Mouse (Mus musculus): ENCODE results near the gene Gm5136. TPM values are rescaled to one million over a fixed set of nuclear protein-coding genes. Genes with fewer than 3 reads are reported as not detected.

Gm5136 gene
- polyA plus RNA-seq, 1 experiment from 2014 or later, result not detected

DNA sequence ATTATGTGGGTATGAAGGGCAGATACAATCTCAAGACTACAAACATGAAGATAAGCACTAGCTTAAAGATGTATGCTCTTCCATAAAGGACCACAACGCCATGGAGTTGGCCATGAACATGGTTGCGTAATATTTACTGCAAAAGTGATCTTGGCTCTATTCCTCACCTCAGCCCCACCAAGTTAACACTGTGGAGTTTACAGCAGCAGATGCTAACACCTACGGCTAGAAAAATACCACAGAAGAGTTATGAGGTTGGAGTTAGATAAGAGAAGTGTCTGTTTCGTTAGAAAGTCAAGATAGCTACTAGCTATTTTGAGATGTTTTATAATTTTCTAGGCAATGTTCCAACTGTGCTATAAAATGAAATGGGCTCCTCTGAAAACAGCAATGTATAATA, 43.1 kb downstream of the Gm5136 start:
- H3K4me1 ChIP-seq (ENCODE audit: control insufficient read depth, low read depth, low read length), result no peaks in the 10 kb centered on the region
- no peak for ATAC-seq (ENCODE audit: low read depth)
- H3K4me2 ChIP-seq (ENCODE audit: low read depth, low read length), result no peak overlapping the region

DNA sequence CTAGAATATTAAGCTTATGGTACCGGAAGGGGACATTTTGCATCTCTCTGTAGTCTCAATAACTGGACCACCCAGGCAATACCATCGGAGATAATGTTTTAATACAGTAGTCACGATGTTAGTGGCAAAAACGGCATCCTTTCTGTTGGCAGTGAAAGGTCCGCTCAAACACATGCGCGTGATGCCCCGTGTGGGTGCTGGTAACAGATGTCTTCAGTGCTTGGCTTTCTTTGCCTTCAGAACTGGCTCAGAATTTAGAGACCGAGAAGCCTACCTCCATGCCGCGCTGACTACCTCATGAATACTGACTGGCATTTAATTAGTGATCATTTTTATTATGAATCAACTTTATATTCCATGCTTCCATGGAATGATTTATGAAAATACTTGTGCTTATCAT, 44.9 kb downstream of the Gm5136 start:
- no peak overlapping the region for H3K4me3 ChIP-seq (ENCODE audit: low read depth, low read length)
- no peaks in the 10 kb centered on the region for H3K9me3 ChIP-seq (replicated peaks; ENCODE audit: control insufficient read depth, low read length)
- no peak overlapping the region for H3K4me2 ChIP-seq (ENCODE audit: low read depth, low read length)
- ATAC-seq (ENCODE audit: low read depth), result no peak
- no peak overlapping the region for H3K9ac ChIP-seq (ENCODE audit: low read depth, low read length)
- H3K27ac ChIP-seq (ENCODE audit: low read length), result no peak overlapping the region
- H3K27me3 ChIP-seq (ENCODE audit: control insufficient read depth, insufficient read depth, low read depth, low read length), result no peaks in the 10 kb centered on the region
- H3K4me1 ChIP-seq (ENCODE audit: control insufficient read depth, low read depth, low read length), result no peaks in the 10 kb centered on the region
- no peaks in the 10 kb centered on the region for H3K36me3 ChIP-seq (ENCODE audit: control insufficient read depth, insufficient read depth)
- WGBS (ENCODE audit: insufficient replicate concordance), result 74% methylated on average over 11 of the region's 11 CpGs

More for the DNA sequence above, 43.1 kb downstream of the Gm5136 start:
- Histone ChIP-seq H3K36me3 (ENCODE audit: control insufficient read depth, insufficient read depth) (no peaks in the 10 kb centered on the region), H3K27me3 (ENCODE audit: control insufficient read depth, insufficient read depth, low read depth, low read length) (no peaks in the 10 kb centered on the region), H3K9me3 (replicated peaks; ENCODE audit: control insufficient read depth, low read length) (no peaks in the 10 kb centered on the region), H3K4me3 (ENCODE audit: low read depth, low read length) (no peak overlapping the region), H3K9ac (ENCODE audit: low read depth, low read length) (no peak overlapping the region), H3K27ac (ENCODE audit: low read length) (no peak overlapping the region)
- 50% methylated on average over 4 of the region's 4 CpGs for whole genome bisulfite sequencing (ENCODE audit: insufficient replicate concordance)

DNA sequence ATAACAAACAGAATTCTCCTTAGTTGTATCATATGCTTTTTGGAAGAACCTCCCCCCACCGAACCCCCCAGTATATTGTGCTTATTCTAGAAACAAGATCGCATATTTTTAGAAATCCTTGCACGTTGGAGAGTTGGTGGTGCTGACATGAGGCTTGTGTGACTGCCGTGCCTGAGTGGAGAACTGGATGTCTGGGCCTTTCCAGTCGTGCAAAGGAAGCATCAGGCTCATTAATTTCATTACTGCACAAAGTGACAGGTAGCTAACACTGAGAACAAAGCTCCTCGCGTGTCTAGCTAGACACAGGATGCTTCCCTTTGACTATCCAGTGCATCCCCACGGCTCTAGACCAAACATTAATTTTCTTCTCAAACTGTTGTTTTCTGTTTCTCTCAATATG, 47.1 kb downstream of the Gm5136 start:
- Histone ChIP-seq H3K27me3 (ENCODE audit: control insufficient read depth, insufficient read depth, low read depth, low read length) (no peaks in the 10 kb centered on the region), H3K27ac (ENCODE audit: low read length) (no peak overlapping the region), H3K4me2 (ENCODE audit: low read depth, low read length) (no peak overlapping the region), H3K9ac (ENCODE audit: low read depth, low read length) (no peak overlapping the region), H3K4me3 (ENCODE audit: low read depth, low read length) (no peak overlapping the region), H3K36me3 (ENCODE audit: control insufficient read depth, insufficient read depth) (no peaks in the 10 kb centered on the region), H3K4me1 (ENCODE audit: control insufficient read depth, low read depth, low read length) (no peaks in the 10 kb centered on the region), H3K9me3 (replicated peaks; ENCODE audit: control insufficient read depth, low read length) (no peaks in the 10 kb centered on the region)
- ATAC-seq (ENCODE audit: low read depth), result no peak
- 57% methylated on average over 8 of the region's 8 CpGs for WGBS (ENCODE audit: insufficient replicate concordance)

DNA sequence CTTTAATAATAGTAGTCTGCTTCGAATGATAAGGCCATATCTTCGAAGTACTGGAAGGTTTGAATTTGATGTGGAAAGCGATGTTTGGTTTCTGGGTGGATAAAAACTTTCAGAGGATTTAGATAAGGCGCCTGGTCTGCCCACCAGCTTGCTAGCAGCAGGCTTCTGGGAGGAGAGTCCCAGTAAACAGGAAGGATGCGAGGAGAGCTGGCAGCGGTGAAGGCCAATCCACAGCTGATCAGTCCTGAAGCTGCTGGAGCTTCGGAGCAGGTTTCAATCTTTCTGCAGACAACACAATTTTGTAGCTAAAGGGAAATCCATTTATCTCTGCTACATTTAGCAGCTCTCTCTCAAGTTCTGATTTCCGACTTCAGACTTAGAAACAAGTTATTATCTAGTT, 47.9 kb downstream of the Gm5136 start:
- ATAC-seq (ENCODE audit: low read depth), result no peak
- Histone ChIP-seq H3K4me3 (ENCODE audit: low read depth, low read length) (no peak overlapping the region), H3K4me2 (ENCODE audit: low read depth, low read length) (no peak overlapping the region), H3K9me3 (replicated peaks; ENCODE audit: control insufficient read depth, low read length) (no peaks in the 10 kb centered on the region), H3K27me3 (ENCODE audit: control insufficient read depth, insufficient read depth, low read depth, low read length) (no peaks in the 10 kb centered on the region), H3K4me1 (ENCODE audit: control insufficient read depth, low read depth, low read length) (no peaks in the 10 kb centered on the region), H3K36me3 (ENCODE audit: control insufficient read depth, insufficient read depth) (no peaks in the 10 kb centered on the region), H3K27ac (ENCODE audit: low read length) (no peak overlapping the region), H3K9ac (ENCODE audit: low read depth, low read length) (no peak overlapping the region)
- 51% methylated on average over 8 of the region's 8 CpGs for WGBS (ENCODE audit: insufficient replicate concordance)

DNA sequence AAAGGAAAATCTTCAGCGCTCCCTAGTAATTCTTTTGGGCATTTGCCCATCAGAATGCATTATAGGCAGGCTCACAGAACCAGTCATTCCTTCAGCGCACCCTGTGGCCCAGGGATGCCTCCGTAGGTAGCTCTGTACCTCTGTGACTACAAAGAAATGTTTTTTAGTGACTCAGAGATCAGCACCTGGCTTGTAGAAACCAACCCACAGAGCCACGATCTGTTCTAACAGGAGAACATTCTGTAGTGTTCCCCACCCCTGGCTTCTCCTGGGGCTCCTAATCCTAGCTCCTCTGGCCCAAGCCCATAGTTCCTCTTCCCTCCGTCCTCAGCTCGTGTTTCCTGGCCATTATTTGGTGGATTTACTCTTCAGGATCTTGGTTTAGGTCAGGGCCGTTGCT, 50.8 kb downstream of the Gm5136 start:
- 55% methylated on average over 7 of the region's 7 CpGs for WGBS (ENCODE audit: insufficient replicate concordance)
- ATAC-seq (ENCODE audit: low read depth), result no peak
- no peak overlapping the region for H3K4me3 ChIP-seq (ENCODE audit: low read depth, low read length)

More for the DNA sequence above, 50.8 kb downstream of the Gm5136 start:
- Histone ChIP-seq H3K9me3 (replicated peaks; ENCODE audit: control insufficient read depth, low read length) (no peaks in the 10 kb centered on the region), H3K27me3 (ENCODE audit: control insufficient read depth, insufficient read depth, low read depth, low read length) (no peaks in the 10 kb centered on the region), H3K36me3 (ENCODE audit: control insufficient read depth, insufficient read depth) (no peaks in the 10 kb centered on the region), H3K27ac (ENCODE audit: low read length) (no peak overlapping the region), H3K4me1 (ENCODE audit: control insufficient read depth, low read depth, low read length) (no peaks in the 10 kb centered on the region), H3K4me2 (ENCODE audit: low read depth, low read length) (no peak overlapping the region), H3K9ac (ENCODE audit: low read depth, low read length) (no peak overlapping the region)
